Mouse (Mus musculus) stomach, embryonic 15.5 days (tissue): ENCODE results near the gene Tpt1. TPM values are rescaled to one million over a fixed set of nuclear protein-coding genes. Genes with fewer than 3 reads are reported as not detected.

Experiments used
- ATAC-seq: fragments of 200-750 bp; cut with Nextera tagmentation; 2 replicates; pipeline ENCODE4 v1.8.0; 2017; ENCODE audit warnings: low read depth, moderate number of reproducible peaks, moderate TSS enrichment; ENCODE audit not compliant: insufficient read depth, low FRiP score
- H3K27ac ChIP-seq: fragments of 300-500 bp; sonication (generic); 2 replicates; pipeline ENCODE4 v1.5.1; 2015; ENCODE audit warnings: mild to moderate bottlenecking, inconsistent platforms
- H3K27me3 ChIP-seq: fragments of 300-500 bp; sonication (generic); replicated peaks from 2 replicates; pipeline ENCODE4 v1.6.1; 2015; ENCODE audit warnings: inconsistent platforms
- H3K36me3 ChIP-seq: fragments of 300-500 bp; sonication (generic); 2 replicates; pipeline ENCODE4 v1.6.1; 2015; ENCODE audit warnings: inconsistent platforms
- H3K4me1 ChIP-seq: fragments of 300-500 bp; sonication (generic); 2 replicates; pipeline ENCODE4 v1.6.1; 2015; ENCODE audit warnings: inconsistent platforms
- H3K4me2 ChIP-seq: fragments of 300-500 bp; sonication (generic); 2 replicates; pipeline ENCODE4 v1.6.1; 2015; ENCODE audit warnings: mild to moderate bottlenecking, inconsistent platforms
- H3K4me3 ChIP-seq: fragments of 300-500 bp; sonication (generic); replicated peaks from 2 replicates; pipeline ENCODE4 v1.5.1; 2015; ENCODE audit warnings: inconsistent platforms
- H3K9ac ChIP-seq: fragments of 300-500 bp; sonication (generic); 2 replicates; pipeline ENCODE4 v1.6.1; 2015; ENCODE audit warnings: inconsistent platforms
- H3K9me3 ChIP-seq: fragments of 300-500 bp; sonication (generic); 2 replicates; pipeline ENCODE4 v1.6.1; 2016; ENCODE audit warnings: inconsistent platforms
- whole genome bisulfite sequencing: fragments of 180-500 bp; shearing (Covaris S2); methylation state at CpG from one replicate; pipeline ENCODE4 v1.1.7; 2015; 5-methylcytosine and 5-hydroxymethylcytosine counted together
- polyA plus RNA-seq: library from polyadenylated mRNA; unstranded; fragments of >200 nt; fragmentation: Nextera tagmentation; extraction: Ambion mirVana; gene quantifications from 2 replicates; pipeline ENCODE4 v1.2.1, GENCODE M21; 2015

The Tpt1 gene
- polyA plus RNA-seq, 1 experiment from 2014 or later, result 999 TPM

DNA sequence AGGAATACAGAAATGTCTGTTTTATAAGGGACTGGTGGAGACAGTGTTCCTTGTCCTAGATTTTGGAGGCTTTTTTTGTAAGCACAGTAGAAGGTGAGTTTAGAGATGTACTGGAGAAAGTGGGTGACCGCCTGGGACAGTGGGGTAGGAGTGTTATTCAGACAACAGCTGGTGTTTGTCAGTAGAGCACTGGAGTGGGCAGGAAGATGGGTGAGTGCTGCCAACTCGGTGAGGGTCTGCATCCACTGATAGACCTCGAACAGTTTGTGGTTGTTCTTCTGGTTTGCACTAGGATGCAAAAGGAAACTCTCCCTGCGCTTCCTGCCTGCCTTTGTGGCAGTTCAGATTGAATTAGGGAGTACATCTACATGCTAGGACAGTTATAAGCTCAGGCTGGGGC lies 2.8 kb downstream of the Tpt1 start:
- no peak overlapping the region for H3K9ac ChIP-seq
- no peaks in the 10 kb centered on the region for H3K9me3 ChIP-seq
- 71% methylated on average over 4 of the region's 4 CpGs for WGBS
- no peak overlapping the region for H3K27ac ChIP-seq
- H3K27me3 ChIP-seq, result no peaks in the 10 kb centered on the region
- no peak overlapping the region for H3K4me2 ChIP-seq
- ATAC-seq, result no peak
- H3K36me3 ChIP-seq, result peaks cover 35% of the 10 kb centered on the region
- H3K4me3 ChIP-seq, result no peak overlapping the region
- H3K4me1 ChIP-seq, result peaks cover 12% of the 10 kb centered on the region

DNA sequence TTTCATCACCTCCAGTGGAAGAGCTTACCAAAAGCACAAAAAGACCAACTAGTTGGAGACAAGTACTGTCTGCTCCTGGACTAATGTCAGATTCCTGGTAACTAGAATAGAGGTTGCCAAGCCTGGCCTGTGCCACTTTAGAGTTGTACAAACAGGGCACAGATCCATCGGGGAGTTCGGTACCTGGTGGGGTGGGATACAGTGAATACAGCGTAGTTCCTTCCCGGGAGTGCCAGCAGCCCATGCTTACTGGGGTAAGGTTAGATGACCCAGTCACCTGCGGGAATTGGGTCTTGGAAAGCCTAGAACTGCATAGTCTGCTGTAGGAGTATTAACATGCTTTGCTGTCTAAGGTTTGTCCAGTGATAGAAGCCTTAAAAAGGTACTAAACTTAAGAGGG lies 3.6 kb downstream of the Tpt1 start:
- no peaks in the 10 kb centered on the region for H3K9me3 ChIP-seq
- no peak for ATAC-seq
- no peak overlapping the region for H3K4me2 ChIP-seq
- H3K9ac ChIP-seq, result no peak overlapping the region
- H3K4me1 ChIP-seq, result peaks cover 12% of the 10 kb centered on the region
- H3K36me3 ChIP-seq, result peaks cover 35% of the 10 kb centered on the region
- H3K27ac ChIP-seq, result no peak overlapping the region
- no peak overlapping the region for H3K4me3 ChIP-seq
- no peaks in the 10 kb centered on the region for H3K27me3 ChIP-seq
- WGBS, result 93% methylated on average over 5 of the region's 5 CpGs

DNA sequence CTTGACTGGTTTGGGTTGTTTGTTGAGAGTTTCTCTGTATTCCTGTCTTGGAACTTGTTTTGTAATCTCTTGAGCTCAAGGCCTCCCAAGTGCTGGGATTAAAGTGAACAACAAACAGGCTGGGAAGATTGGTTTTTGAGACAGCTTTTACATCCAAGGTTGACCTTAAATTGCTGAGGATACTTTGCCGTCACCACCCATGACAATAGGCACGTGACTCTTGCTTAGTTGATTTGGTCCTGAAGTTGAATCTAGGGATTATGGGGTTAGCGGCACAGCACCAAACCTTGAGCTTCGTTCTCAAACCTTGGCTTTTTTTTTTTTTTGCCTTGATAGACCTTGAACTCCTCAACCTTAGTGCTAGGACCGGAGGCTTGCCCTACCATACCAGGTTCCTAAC lies 4.3 kb downstream of the Tpt1 start:
- Histone ChIP-seq H3K4me2 (no peak overlapping the region), H3K9me3 (no peaks in the 10 kb centered on the region), H3K27ac (no peak overlapping the region), H3K9ac (no peak overlapping the region), H3K36me3 (peaks cover 35% of the 10 kb centered on the region), H3K4me1 (peaks cover 12% of the 10 kb centered on the region), H3K4me3 (no peak overlapping the region), H3K27me3 (no peaks in the 10 kb centered on the region)
- 75% methylated on average over 5 of the region's 5 CpGs for WGBS
- no peak for ATAC-seq

DNA sequence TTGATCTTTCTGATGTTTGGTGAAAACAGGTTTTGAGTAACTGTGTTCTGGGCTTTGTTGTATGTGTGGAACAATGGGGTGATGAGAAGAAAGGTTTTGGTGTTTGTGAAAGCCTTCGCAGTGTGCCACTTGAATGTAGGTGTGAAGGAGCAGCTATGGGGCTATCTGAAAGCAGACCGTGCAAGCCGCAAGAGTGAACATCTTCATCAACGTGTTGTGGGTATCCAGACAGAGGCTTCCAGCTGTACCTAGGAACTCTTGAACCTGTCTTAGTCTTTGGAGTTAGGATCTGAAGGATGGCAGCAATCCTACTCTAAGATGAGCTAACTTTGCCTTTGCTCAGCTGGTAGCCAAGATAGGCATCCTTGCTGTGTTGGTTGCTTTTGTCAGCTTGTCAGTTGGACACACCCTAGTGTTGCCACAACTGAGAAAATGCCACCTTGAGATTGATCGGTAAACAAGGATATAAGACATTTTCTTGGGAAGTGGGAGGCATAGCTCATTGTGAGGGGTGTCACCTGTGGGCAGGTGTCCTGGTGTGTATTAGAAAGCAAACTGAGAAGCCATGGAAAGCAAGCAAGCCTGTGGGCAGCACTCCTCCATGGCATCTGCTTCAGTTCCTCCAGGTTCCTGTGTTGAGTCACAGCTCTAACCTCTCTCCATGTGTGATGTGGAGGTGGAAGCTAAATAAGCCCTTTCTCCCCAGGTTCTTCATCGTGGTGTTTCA lies 5.1 kb downstream of the Tpt1 start:
- peaks cover 12% of the 10 kb centered on the region for H3K4me1 ChIP-seq
- H3K36me3 ChIP-seq, result peaks cover 35% of the 10 kb centered on the region
- no peaks in the 10 kb centered on the region for H3K9me3 ChIP-seq
- no peak overlapping the region for H3K9ac ChIP-seq
- no peak overlapping the region for H3K4me2 ChIP-seq
- no peaks in the 10 kb centered on the region for H3K27me3 ChIP-seq
- 79% methylated on average over 6 of the region's 6 CpGs for WGBS
- ATAC-seq, result no peak
- no peak overlapping the region for H3K4me3 ChIP-seq
- no peak overlapping the region for H3K27ac ChIP-seq

DNA sequence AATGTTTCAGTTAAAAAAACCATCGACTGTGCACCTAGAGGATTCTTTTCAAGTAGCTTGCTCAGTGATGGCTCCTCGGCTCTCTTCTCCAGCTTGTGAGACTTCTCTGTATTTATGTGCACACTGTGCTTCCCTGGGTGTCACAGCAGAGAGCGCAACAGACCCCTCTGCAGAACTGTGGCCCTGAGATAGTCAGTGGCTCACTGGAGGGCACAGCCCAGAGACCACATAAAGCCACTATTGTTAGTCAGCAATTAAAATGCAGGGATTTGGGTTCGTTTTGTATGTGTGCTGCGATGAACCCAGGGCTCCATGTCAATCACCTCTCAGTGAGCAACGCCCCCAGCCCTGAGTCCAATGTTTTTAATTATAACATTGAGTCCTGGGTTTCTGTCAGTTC lies 5.9 kb downstream of the Tpt1 start:
- no peaks in the 10 kb centered on the region for H3K27me3 ChIP-seq
- no peak for ATAC-seq
- H3K4me3 ChIP-seq, result no peak overlapping the region
- no peak overlapping the region for H3K9ac ChIP-seq
- H3K4me2 ChIP-seq, result no peak overlapping the region
- peaks cover 35% of the 10 kb centered on the region for H3K36me3 ChIP-seq
- no peaks in the 10 kb centered on the region for H3K9me3 ChIP-seq
- H3K27ac ChIP-seq, result no peak overlapping the region
- H3K4me1 ChIP-seq, result peaks cover 12% of the 10 kb centered on the region
- WGBS, result 75% methylated on average over 6 of the region's 6 CpGs

DNA sequence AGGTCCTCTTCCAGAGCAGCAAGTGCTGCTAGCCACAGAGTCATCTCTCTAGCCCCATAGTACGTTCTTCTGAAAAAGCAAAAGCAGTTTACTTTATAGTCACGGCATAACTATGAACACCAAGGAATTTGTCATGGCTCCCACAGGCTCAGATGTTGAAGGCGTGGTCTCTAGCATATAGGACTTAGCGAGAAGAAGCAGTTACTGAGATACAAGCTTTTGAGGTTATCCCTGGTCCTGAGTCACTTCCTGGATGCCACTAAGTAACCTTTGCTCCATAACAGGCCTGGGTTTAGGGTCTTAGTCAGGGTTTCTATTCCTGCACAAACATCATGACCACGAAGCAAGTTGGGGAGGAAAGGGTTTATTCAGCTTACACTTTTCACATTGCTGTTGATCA lies 7.1 kb downstream of the Tpt1 start:
- ATAC-seq, result no peak
- no peaks in the 10 kb centered on the region for H3K27me3 ChIP-seq
- no peak overlapping the region for H3K27ac ChIP-seq
- H3K4me3 ChIP-seq, result no peak overlapping the region
- 86% methylated on average over 5 of the region's 5 CpGs for WGBS
- no peaks in the 10 kb centered on the region for H3K9me3 ChIP-seq
- 0 out of 2 replicates have a peak, but pooled peaks cover 8% of the 10 kb centered on the region for H3K4me1 ChIP-seq
- no peak overlapping the region for H3K4me2 ChIP-seq
- peaks cover 31% of the 10 kb centered on the region for H3K36me3 ChIP-seq
- H3K9ac ChIP-seq, result no peak overlapping the region

DNA sequence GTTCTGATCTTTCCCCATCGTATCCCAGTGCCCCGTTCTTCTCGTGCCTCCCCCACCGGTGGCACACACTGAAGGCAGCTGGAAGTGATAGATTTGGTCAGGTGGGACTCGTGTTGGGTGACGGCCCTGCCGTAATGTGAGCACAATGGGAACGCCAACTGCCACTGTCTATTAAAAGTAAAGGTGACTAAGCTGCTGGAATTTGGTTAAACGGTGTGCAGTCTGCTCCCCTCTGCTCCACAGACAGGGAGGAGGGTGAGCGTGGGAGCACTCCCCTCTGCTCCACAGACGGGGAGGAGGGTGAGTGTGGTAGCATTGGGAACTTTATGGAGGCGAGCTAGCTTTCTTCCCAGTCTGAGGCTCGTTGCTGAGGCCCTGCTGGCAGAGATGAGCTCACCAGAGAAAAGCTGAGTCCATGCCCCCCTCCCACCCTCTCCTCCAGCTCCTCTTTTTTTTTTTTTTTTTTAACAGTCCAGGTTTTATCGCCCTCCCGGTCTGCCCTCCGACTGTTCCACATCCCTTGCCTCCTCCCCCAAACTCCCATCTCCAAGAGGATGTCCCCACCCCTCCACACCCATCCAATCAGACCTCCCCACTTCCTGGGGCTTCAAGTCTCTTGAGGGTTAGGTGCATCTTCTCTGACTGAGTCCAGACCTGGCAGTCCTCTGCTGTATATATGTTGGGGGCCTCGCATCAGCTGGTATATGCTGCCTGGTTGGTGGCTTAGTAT lies 10.5 kb downstream of the Tpt1 start:
- Histone ChIP-seq H3K4me3 (no peak overlapping the region), H3K4me1 (no peaks in the 10 kb centered on the region), H3K4me2 (no peak overlapping the region), H3K9ac (no peak overlapping the region), H3K27me3 (no peaks in the 10 kb centered on the region), H3K27ac (no peak overlapping the region), H3K36me3 (0 out of 2 replicates have a peak, but pooled peaks cover 4% of the 10 kb centered on the region), H3K9me3 (no peaks in the 10 kb centered on the region)
- no peak for ATAC-seq
- 61% methylated on average over 17 of the region's 17 CpGs for WGBS

DNA sequence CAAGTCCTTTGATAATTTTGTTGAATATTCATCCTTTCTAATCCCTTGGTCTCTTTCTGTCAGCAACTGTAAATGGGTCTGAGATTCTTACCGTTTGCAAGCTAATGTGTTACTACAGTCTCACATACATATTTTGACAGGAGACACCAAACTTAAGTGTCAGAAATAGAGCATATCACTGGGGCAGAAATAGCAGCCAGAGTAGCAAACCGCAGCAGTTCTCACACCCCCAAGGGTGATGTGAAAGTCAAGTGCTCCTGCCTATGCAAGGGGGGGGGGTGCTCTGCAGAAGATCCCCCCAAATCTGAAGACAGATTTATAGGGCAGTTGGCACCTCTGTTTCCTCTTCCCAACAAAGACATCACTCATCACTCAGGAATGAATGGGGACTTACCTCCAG lies 13.3 kb downstream of the Tpt1 start:
- no peaks in the 10 kb centered on the region for H3K9me3 ChIP-seq
- WGBS, result 63% methylated on average over 2 of the region's 2 CpGs
- H3K27ac ChIP-seq, result no peak overlapping the region
- no peaks in the 10 kb centered on the region for H3K27me3 ChIP-seq
- H3K4me3 ChIP-seq, result no peak overlapping the region
- H3K4me1 ChIP-seq, result no peaks in the 10 kb centered on the region
- no peaks in the 10 kb centered on the region for H3K36me3 ChIP-seq
- H3K9ac ChIP-seq, result no peak overlapping the region
- no peak overlapping the region for H3K4me2 ChIP-seq
- no peak for ATAC-seq

DNA sequence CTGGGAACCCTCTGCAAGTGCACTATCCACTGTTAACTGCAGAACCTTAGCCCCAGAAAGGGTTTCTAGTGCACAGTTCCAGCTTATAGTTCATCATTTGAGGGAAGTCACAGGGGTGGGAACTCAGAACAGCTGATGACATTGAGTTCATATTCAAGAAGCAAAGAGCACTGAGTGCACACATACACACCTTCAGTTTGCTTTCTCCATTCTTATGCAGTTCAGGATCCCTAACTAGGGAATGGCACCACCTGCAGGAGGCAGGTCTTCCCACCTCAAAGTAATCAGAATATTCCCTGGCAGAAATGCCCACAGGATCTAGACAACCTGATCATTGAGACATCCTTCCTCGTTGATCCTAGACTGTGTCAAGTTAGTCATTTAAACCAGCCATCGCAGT lies 14.7 kb downstream of the Tpt1 start:
- no peaks in the 10 kb centered on the region for H3K27me3 ChIP-seq
- WGBS, result 86% methylated on average over 2 of the region's 2 CpGs
- no peak overlapping the region for H3K4me2 ChIP-seq
- H3K9ac ChIP-seq, result no peak overlapping the region
- no peak for ATAC-seq
- no peaks in the 10 kb centered on the region for H3K9me3 ChIP-seq
- no peak overlapping the region for H3K27ac ChIP-seq
- H3K36me3 ChIP-seq, result no peaks in the 10 kb centered on the region
- H3K4me3 ChIP-seq, result no peak overlapping the region
- H3K4me1 ChIP-seq, result peaks cover 3% of the 10 kb centered on the region; the same call in 1 of the 2 replicates

DNA sequence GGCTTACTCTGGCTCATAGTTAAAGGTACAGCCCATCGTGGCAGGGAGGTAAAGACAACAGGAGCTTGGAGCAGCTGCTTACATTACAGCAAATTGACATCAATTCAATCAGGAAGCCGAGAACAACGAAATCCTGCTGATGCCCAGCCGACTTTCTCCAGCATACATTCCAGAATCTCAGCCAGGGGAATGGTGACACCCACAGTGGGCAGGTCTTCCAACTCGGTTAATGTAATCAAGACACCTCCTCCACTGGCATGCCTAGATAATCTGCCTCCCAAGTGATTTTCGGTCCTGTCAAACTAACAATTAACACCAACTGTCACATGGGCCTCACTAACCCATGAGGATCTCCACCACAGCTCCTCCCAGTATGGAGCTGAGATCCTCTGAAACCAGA lies 17.8 kb downstream of the Tpt1 start:
- Histone ChIP-seq H3K9ac (no peak overlapping the region), H3K9me3 (no peaks in the 10 kb centered on the region), H3K4me1 (peaks cover 3% of the 10 kb centered on the region; the same call in 1 of the 2 replicates), H3K4me3 (no peak overlapping the region), H3K27me3 (no peaks in the 10 kb centered on the region), H3K4me2 (no peak overlapping the region), H3K27ac (peak overlapping the region; percentile 83), H3K36me3 (no peaks in the 10 kb centered on the region)
- no peak for ATAC-seq
- 85% methylated on average over 6 of the region's 6 CpGs for WGBS

DNA sequence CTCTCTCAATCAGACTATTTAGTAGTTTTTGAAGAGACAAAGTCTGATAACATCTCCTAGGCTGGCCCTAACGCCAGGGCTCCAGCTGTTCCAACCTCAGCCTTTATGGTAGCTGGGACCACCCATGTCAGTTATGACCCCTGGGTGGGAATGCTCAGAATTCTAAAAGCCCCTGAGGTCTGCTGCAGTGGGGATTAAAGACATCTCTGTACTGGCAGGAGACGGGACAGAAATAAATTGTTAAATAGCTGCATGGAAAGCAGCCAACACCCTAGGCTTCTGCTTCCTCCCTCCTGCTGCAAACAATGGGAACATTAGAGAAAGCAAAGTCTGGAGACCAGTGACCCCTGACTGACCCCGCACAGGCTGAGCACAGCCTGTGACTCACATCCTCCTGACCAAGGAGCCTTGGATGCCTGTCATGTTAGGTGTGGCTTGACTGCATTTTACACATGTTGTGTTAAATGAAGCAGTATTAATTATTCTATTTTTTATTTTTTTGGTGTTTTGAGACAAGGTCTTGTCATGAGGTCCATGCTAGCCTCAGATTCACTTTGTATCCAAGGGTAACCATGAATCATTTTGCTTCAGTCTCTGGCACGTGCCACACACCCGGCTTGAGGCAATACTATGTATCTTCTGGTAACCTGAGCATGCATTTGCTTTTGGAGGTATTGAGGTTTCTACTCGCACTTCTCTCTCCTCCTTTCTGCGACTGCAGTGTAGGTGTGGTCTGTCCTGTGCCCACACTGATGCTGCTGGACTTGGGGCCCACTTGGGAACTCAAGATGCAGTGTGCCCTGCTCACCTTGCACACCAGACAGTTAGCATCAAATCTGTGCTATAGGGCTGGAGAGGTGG lies 18.9 kb downstream of the Tpt1 start:
- H3K27ac ChIP-seq, result peak overlapping the region; percentile 83
- peak; percentile 89 for ATAC-seq
- H3K4me2 ChIP-seq, result no peak overlapping the region
- H3K36me3 ChIP-seq, result no peaks in the 10 kb centered on the region
- H3K9me3 ChIP-seq, result no peaks in the 10 kb centered on the region
- no peaks in the 10 kb centered on the region for H3K27me3 ChIP-seq
- peaks cover 3% of the 10 kb centered on the region; the same call in 1 of the 2 replicates for H3K4me1 ChIP-seq
- no peak overlapping the region for H3K9ac ChIP-seq
- WGBS, result 11% methylated on average over 7 of the region's 7 CpGs
- no peak overlapping the region for H3K4me3 ChIP-seq
